Mouse (Mus musculus) heart, embryonic 16.5 days (tissue): ENCODE measurements at regions not wholly inside any gene's neighbourhood (a gene's known extent, or its start where the extent isn't known, plus 50 kb on each side); places are given as distances from the start of the nearest gene placed in this dataset.

Experiments
- ATAC-seq: fragments of 200-750 bp; cut with Nextera tagmentation; replicated peaks from 2 replicates; pipeline ENCODE4 v1.8.0; 2017; ENCODE audit warnings: moderate number of reproducible peaks; ENCODE audit not compliant: insufficient read depth, low FRiP score; ENCODE audit errors: extremely low read depth
- H3K27ac ChIP-seq: fragments of 300-500 bp; sonication (generic); 2 replicates; pipeline ENCODE4 v1.5.1; 2014; ENCODE audit warnings: mild to moderate bottlenecking, low read length, control low read depth, moderate library complexity
- H3K27me3 ChIP-seq: fragments of 300-500 bp; sonication (generic); 2 replicates; pipeline ENCODE4 v1.6.1; 2014; ENCODE audit warnings: low read length, mixed read lengths; ENCODE audit not compliant: control insufficient read depth, insufficient read depth
- H3K36me3 ChIP-seq: fragments of 300-500 bp; sonication (generic); 2 replicates; pipeline ENCODE4 v1.6.1; 2014; ENCODE audit not compliant: control insufficient read depth, insufficient read depth
- H3K4me1 ChIP-seq: fragments of 300-500 bp; sonication (generic); 2 replicates; pipeline ENCODE4 v1.6.1; 2014; ENCODE audit warnings: low read length, mixed read lengths; ENCODE audit not compliant: control insufficient read depth, insufficient read depth
- H3K4me2 ChIP-seq: fragments of 300-500 bp; sonication (generic); 2 replicates; pipeline ENCODE4 v1.6.1; 2014; ENCODE audit warnings: low read depth, mild to moderate bottlenecking, control low read depth, low read length
- H3K4me3 ChIP-seq: fragments of 300-500 bp; sonication (generic); 2 replicates; pipeline ENCODE4 v1.5.1; 2014; ENCODE audit warnings: mild to moderate bottlenecking, control low read depth, low read length
- H3K9ac ChIP-seq: fragments of 300-500 bp; sonication (generic); 2 replicates; pipeline ENCODE4 v1.6.1; 2014; ENCODE audit warnings: low read length, control low read depth
- H3K9me3 ChIP-seq: fragments of 300-500 bp; sonication (generic); replicated peaks from 2 replicates; pipeline ENCODE4 v1.6.1; 2016; ENCODE audit warnings: low read length; ENCODE audit not compliant: control insufficient read depth
- WGBS: fragments of 180-500 bp; shearing (Covaris S2); extraction: QIAGEN DNeasy Blood & Tissue Kit; methylation state at CpG from one replicate; pipeline ENCODE4 v1.1.7; 2014; 5-methylcytosine and 5-hydroxymethylcytosine counted together

DNA sequence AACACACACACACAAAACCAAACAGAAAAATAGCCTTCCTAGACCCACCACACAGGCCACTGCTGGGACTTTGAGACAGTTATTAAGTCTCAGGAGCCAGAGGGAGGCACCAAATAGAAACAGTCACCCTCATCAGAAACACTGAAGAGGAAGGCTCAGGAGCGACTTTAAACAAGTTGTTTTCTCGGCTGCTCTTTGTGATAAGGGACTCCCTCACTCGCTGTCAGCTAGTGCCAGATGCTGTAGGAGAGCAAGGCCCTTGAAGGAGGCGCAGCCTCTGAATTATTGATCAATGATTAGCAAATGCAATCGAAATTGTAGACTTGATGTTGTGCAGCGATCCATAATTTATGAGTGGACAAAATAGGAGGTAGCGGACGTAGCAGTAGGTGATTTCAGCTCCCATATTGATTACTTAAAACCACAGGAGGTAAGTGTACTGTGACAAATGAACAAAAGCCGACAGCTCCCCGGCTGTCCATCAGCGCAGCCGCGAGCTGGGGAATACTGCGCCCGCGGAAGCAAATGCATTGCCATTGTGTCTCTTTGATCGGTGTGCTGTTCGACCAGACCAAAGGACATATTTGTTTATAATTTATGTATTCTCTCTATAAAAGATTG lies 187.4 kb downstream of the Irx2 start:
- H3K4me1 ChIP-seq, result no peaks in the 10 kb centered on the region
- WGBS, result 8% methylated on average over 18 of the region's 18 CpGs
- H3K4me3 ChIP-seq, result peak overlapping the region; percentile 3; the same call in 1 of the 2 replicates
- peaks cover 26% of the 10 kb centered on the region for H3K27me3 ChIP-seq
- H3K9ac ChIP-seq, result no peak overlapping the region
- no peak overlapping the region for H3K27ac ChIP-seq
- ATAC-seq, result no peak
- no peaks in the 10 kb centered on the region for H3K36me3 ChIP-seq
- peak overlapping the region; percentile 30; the same call in 1 of the 2 replicates for H3K4me2 ChIP-seq
- H3K9me3 ChIP-seq, result no peaks in the 10 kb centered on the region

DNA sequence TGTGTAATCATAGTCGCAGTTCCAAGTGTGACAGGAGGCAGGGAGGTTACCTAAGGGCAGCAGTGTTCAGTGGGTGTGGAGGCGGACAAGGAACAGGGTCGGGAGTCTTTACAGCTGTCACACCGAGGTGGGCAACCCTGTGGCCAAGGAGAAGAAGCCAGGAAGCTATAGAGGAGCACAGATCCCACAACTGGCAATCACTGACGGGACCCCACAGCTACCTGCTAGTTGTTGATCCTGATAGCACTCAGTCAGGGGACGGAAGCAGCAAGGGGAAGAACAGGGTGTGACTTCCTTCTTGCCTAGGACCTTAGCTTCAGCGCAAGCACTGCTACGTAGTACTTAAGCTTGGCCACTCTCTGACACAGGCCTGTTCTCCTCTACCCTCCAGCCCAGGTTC lies 188.2 kb downstream of the Irx2 start:
- no peak for ATAC-seq
- 18% methylated on average over 8 of the region's 8 CpGs for WGBS
- H3K27ac ChIP-seq, result no peak overlapping the region
- H3K36me3 ChIP-seq, result no peaks in the 10 kb centered on the region
- no peak overlapping the region for H3K9ac ChIP-seq
- no peaks in the 10 kb centered on the region for H3K4me1 ChIP-seq
- H3K27me3 ChIP-seq, result peaks cover 26% of the 10 kb centered on the region
- H3K9me3 ChIP-seq, result no peaks in the 10 kb centered on the region
- no peak overlapping the region for H3K4me3 ChIP-seq
- H3K4me2 ChIP-seq, result no peak overlapping the region

DNA sequence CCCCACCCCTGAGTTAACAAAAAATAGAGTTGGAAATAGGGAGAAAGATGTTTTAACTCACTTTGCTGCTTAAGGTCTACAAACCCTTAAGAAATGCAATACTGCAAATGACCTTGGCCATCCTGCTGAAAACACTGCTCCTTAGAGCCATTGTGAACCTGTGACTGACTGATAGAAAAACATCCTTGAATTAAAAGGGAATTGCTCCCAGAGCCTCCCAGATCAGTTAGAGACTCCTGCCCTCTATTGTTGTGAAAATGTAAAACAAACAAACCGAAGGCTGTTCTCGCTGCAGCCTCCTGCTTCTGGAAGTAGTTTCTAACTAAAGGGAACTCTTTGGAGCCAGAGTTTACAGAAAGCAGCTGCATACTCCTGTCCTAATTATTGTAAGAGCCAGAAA lies 188.9 kb downstream of the Irx2 start:
- 35% methylated on average over 2 of the region's 2 CpGs for WGBS
- H3K9ac ChIP-seq, result no peak overlapping the region
- peaks cover 26% of the 10 kb centered on the region for H3K27me3 ChIP-seq
- H3K4me2 ChIP-seq, result no peak overlapping the region
- H3K4me3 ChIP-seq, result no peak overlapping the region
- H3K4me1 ChIP-seq, result no peaks in the 10 kb centered on the region
- no peak for ATAC-seq
- H3K27ac ChIP-seq, result no peak overlapping the region
- H3K9me3 ChIP-seq, result no peaks in the 10 kb centered on the region
- no peaks in the 10 kb centered on the region for H3K36me3 ChIP-seq

DNA sequence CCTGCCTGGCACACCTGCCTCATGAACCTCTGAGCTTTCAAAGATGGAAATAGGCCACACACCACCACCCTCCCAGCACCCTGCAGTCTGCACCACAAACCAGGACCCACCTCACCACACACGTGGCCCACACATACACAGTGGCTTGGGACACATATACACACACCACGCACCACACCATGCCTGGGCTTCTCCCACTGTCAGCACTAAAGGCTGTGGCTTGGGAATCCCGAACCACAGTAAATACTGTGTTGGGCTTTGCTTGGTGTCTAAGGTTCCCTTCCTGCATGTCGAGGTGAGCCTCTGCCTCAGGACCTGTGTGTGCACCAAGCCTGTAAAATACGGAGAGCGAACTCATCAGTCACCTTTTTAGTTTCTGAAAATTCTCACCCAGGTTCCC lies 189.3 kb downstream of the Irx2 start:
- Histone ChIP-seq H3K36me3 (no peaks in the 10 kb centered on the region), H3K27me3 (peaks cover 26% of the 10 kb centered on the region), H3K4me1 (no peaks in the 10 kb centered on the region), H3K9ac (no peak overlapping the region), H3K27ac (no peak overlapping the region), H3K4me2 (no peak overlapping the region), H3K4me3 (no peak overlapping the region), H3K9me3 (no peaks in the 10 kb centered on the region)
- 13% methylated on average over 6 of the region's 6 CpGs for WGBS
- ATAC-seq, result no peak; the same call in 1 of the 2 replicates

DNA sequence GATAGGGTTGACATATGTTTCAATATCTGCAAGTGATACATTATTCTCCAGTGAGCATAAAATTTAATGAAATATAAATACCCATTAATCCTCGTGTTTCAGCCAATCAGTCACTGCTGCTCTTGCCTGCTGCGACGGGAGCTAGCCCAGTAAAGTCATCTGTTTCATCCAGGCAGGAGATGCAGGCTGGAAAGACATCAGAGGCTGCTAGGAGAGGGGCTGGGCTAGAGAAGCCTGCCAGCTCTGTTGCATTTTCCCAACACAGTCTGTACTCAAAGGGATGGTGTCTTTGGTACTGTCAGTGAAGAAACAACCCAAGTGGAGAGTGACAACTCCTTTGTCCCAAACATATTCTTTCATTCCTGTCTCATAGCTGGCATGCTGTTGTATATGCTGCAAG lies 198.0 kb downstream of the Irx2 start:
- Histone ChIP-seq H3K9me3 (no peaks in the 10 kb centered on the region), H3K27me3 (no peaks in the 10 kb centered on the region), H3K4me1 (no peaks in the 10 kb centered on the region), H3K4me3 (no peak overlapping the region), H3K4me2 (no peak overlapping the region), H3K36me3 (no peaks in the 10 kb centered on the region), H3K27ac (no peak overlapping the region), H3K9ac (no peak overlapping the region)
- no peak for ATAC-seq
- WGBS, result 49% methylated on average over 3 of the region's 3 CpGs

DNA sequence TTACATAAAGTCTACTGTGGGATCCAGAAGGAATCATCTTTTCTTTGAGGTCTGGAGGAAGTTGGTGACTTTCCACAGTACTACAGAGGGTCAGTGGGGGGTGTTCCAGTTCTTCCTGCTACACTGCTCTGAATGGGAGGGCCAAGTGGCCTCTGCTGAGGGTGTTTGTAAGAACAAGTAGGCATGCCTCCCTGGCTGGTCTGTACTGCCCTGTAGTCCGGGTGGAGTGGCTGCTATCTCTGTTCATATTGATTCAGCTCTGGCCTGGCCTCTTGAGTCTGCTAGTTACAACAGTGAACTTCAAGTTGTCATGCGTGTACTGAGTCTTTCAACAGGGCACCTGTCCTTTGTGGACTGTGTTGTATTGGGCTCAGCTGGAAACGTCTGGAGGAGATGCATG lies 200.7 kb downstream of the Irx2 start:
- no peak for ATAC-seq
- WGBS, result 49% methylated on average over 3 of the region's 3 CpGs
- no peaks in the 10 kb centered on the region for H3K36me3 ChIP-seq

DNA sequence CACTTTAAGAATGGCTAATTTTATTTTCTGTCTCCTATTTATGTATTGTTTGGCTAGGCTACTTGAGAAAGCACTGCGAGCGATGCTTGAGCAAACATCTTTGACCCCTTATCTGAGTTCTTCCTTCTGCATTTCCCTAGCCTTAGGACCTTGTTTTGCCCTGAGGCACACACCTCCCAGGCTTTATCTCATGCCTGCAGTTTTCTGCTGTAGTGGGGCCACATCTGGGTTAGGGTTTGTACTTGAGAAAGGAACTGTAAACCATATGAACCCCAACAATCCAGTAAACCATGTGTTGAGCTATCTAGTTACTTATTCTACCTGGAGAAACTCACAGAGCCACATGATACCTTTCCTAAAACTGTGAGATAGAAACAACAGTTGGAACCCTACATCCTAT lies 204.7 kb downstream of the Irx2 start:
- no peak overlapping the region for H3K4me2 ChIP-seq
- H3K27ac ChIP-seq, result no peak overlapping the region
- no peak overlapping the region for H3K4me3 ChIP-seq
- no peaks in the 10 kb centered on the region for H3K36me3 ChIP-seq
- no peak for ATAC-seq
- H3K27me3 ChIP-seq, result no peaks in the 10 kb centered on the region
- H3K9me3 ChIP-seq, result no peaks in the 10 kb centered on the region
- H3K4me1 ChIP-seq, result no peaks in the 10 kb centered on the region
- no peak overlapping the region for H3K9ac ChIP-seq
- 60% methylated on average over 2 of the region's 2 CpGs for WGBS

More for the DNA sequence above, 200.7 kb downstream of the Irx2 start:
- H3K4me2 ChIP-seq, result no peak overlapping the region
- no peak overlapping the region for H3K9ac ChIP-seq
- H3K27ac ChIP-seq, result no peak overlapping the region
- no peaks in the 10 kb centered on the region for H3K27me3 ChIP-seq
- no peak overlapping the region for H3K4me3 ChIP-seq
- H3K9me3 ChIP-seq, result no peaks in the 10 kb centered on the region
- no peaks in the 10 kb centered on the region for H3K4me1 ChIP-seq

DNA sequence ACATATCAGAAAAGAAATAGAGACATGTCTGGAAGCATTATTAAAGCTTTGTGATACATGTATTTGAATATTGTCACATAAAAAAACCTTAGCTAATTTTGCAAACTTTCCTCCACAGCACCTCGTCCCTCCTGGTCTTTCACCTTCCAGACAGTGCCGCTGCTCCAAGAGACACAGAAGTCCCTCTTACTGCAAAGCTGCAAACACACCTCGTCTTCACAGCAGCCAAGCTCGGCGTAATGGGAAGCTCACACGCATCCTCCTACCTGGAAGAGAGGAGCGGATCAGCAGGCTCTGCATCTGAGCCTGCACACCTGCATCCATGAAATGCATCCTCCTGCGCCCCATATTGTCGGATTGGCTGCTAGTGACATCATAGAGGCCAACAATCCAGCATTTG lies 208.4 kb downstream of the Irx2 start:
- Histone ChIP-seq H3K4me1 (no peaks in the 10 kb centered on the region), H3K27ac (no peak overlapping the region), H3K36me3 (no peaks in the 10 kb centered on the region), H3K4me2 (no peak overlapping the region), H3K9ac (no peak overlapping the region), H3K27me3 (no peaks in the 10 kb centered on the region), H3K9me3 (no peaks in the 10 kb centered on the region), H3K4me3 (no peak overlapping the region)
- ATAC-seq, result no peak
- WGBS, result 72% methylated on average over 9 of the region's 9 CpGs

DNA sequence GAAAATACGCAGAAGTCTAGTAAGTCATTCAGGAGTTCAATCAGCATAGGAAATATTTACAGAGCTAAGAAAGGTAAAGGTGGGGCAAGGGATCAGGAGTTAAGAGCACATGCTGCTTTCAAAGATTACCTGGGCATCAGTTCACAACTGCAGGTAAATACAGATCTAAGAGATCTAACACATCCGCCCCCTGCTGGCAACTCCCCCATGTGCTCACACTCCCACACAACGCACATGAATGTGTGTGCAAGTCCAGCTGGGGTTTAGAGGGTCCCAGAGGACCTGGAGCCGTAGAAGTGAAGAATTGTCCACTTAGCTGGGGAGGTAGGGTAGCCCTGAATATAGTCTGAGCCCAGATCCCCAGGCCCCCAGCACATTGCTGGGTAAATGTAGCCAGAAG lies 219.5 kb downstream of the Irx2 start:
- Histone ChIP-seq H3K27me3 (no peaks in the 10 kb centered on the region), H3K9me3 (no peaks in the 10 kb centered on the region), H3K4me2 (no peak overlapping the region), H3K36me3 (no peaks in the 10 kb centered on the region), H3K4me3 (no peak overlapping the region), H3K27ac (no peak overlapping the region), H3K9ac (no peak overlapping the region), H3K4me1 (no peaks in the 10 kb centered on the region)
- 61% methylated on average over 4 of the region's 4 CpGs for WGBS
- ATAC-seq, result no peak
